Mouse (Mus musculus) spleen, adult 12 weeks (tissue): ENCODE measurements around the gene Akap7.
"Not testable (repeated sequence)": the region's sequence is repeated elsewhere in the genome, so short reads cannot be mapped to it uniquely, and the experiment has no call there.

Source experiments
- DNase-seq: peaks from one replicate; pipeline ENCODE4 v3.0.0; 2022; ENCODE audit warnings: low spot score

Gene Akap7

DNA sequence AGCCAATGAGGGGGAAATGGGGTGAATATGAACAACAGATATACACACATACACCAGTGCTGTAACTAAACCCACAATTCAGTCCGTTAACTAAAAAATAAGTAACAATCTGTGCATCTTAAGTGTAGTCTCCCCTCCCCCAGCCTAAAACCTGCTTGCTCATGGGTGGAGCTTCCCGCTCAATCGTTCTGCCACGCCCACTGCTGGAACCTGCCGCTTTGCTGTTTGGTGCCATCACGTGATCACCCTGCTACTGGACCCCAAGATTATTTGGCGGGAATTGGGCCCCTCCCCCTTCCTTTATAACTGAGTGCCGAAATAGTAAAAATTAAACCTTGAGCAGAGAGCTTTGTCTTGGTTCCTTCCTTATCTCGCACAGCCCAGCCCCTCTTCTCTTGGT, 121.4 kb downstream of the Akap7 start:
- DNase-seq: not testable (repeated sequence)

DNA sequence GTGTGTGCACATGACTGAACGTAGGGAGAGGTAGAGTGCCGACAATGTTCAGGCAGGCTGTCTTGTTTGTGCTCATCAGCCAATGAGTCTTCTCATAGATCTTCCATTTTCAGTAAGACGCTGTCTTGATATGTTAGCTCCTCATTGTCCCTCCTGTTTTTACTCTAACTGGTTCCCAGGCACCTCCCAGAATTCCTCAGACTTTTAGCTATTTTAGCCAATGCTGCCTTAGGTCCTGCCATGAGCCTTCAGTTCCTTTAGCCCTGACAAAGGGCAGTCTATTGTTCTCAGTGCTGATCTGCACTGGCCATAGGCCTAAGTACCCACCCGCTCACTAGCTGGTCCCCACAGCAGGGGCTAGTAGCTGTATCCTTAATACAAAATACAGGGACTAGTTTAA, 122.0 kb downstream of the Akap7 start:
- no peak for DNase-seq

DNA sequence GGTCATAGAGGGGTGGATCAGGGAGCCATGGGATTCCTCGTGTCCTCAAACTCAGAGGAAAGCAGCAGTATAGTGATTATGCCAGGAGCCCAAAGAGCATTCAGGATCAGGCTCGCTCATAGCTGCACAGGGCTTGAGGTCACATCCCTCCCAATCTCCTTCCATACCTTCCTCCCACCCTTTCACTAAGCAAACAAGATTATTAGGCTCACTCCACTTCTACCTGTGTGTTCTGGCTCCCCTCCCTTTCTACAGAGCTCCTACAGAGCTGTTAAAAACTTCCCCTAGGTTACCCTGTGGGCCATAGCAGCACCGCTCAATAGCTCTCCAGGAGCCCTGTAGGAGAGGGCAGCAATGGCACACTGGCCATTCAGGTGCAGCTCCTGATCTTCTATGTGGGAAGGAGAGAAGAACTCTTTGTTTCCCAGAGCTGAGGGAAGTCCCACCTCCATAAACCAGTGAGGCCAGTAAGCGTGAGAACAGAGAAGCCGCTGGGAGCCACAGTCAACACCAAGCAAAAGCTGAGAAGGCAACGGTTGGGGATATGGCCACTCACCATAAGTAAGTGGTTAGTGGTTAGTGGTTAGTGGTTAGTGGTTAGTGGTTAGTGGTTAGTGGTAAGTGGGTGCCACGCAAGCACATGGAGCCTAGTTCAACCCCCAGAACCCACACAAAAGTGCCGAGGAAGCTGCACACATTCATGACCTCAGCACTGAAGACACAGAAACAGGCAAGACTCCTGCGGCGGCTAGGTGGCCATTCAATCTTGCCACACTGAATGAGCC, 122.7 kb downstream of the Akap7 start:
- no peak for DNase-seq

DNA sequence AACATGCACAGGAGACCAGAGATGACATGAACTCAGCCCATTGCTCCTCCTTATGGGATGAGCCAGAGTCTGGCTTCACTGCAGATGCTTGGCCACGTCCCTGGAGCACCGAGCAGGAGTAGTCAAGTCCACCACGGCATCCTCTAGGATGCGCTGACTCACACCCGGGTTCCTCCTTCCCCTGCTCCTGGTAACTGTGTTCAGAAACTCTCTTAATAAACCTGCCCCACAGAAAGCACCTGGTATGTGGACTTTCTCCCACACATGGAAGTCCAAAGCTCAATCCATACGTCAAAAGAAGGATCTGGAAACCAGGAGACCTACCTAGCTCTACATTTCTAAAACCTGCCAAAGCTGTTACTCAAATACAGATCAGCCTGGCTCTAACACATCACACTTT, 124.4 kb downstream of the Akap7 start:
- DNase-seq: no peak

DNA sequence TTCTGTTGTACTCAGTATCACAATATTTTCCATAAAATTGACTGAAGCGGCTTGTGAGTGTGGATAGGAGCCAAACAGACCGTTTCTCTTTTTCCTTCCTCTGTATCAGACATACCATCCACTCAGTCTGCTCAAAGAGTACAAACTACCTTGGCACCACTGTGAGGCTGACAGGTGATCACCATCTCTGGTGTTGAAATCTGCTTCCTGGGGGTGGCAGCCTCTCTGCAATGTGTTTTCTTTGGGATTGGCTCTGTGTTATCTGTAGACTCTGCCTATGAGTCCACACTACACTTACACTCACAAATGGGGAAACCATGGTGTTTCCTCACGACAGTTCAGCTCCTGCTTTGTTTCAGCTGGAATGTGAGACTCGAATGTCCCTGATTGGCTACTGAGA, 128.6 kb downstream of the Akap7 start:
- DNase-seq: no peak

DNA sequence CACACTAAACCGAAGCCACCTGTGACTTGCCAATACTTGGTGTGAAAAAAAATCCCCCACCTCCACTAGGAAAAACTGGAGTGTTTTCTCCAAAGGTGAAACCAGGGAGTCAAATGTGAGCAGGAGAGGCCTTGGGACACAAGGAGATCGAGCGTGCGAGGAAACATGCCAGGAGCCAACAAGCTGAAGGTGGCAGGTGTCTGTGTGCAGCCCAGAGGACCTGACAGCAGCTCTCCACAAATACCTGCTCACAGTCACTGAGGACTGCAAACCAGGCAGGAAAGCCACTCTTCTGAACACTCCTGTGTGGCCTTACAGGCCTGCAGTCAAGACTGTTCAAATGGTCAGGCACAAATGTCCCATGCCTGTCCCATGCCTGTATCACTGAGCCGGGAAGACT, 130.4 kb downstream of the Akap7 start:
- DNase-seq: no peak

DNA sequence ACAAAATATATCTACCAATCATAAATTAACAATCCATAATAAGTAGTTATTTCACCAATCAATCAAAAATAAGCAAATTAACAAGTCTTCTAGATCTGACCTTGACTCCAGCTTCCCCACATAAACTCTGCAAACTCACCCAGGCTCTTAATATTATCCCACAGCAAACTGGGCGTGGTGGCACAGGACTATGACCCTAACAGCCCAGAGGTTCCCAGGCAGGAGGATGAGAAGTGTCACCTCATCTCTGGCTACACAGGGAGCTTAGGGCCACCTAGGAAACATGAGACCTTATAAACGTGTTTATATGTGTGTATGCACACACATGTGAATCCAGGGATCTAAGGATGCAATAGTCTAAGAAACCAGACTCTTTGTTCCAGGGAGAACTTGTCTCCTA, 132.8 kb downstream of the Akap7 start:
- DNase-seq: no peak

DNA sequence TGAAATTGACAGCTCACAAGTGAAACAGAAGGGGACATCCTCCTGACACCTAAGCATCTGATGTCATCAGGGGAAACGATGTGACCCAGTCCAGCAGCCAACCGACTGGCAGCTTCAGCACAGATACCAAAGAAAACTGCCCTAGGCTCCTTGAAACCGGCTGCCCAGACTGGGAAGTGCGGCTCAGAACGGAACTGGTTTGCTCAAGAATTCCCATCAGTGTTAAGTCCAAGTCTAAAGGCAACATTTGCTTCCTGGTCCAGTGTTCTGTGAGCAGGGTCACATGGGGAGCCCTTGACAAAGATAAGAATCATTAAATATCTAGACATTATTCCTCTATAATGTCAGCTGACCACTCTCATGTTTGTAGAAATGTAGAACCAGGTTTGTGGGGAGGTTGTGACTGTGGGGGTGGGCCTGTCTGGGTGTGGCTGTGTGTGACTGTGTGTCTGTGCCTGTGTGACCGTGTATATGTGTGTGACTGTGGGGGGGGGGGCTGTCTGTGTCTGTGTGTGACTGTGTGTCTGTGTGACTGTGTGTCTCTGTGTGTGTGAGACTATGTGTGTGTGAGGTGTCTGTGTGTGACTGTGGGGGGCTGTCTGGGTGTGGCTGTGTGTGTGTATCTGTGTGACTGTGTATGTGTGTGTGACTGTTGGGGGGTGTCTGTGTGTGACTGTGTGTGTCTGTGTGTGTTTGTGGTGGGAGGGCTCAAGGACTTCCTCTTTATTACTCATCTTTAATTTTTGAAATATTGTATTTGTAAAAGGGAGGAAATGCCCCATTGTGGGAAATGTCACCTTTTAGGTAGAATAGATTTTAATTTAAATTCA, 140.1 kb downstream of the Akap7 start:
- DNase-seq: no peak

DNA sequence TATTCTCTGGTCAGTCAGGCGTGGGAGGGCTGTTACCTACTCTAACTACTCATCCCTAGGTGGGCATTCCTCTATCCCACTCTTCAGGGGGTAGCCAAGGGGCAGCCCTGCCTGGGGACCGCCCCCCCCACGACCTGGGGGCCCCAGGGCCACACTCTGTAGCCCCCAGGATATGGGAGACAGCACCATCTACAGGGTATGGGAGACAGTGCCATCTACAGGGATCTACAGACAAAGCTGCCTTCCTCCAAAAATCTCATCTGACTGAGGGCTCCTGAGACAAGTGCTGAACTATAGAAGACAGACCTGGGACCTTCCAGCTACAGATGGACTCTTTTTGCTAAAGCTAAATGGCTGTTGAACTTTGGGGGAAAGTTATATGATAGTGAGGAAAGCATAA, 144.2 kb downstream of the Akap7 start:
- DNase-seq: not testable (repeated sequence)

DNA sequence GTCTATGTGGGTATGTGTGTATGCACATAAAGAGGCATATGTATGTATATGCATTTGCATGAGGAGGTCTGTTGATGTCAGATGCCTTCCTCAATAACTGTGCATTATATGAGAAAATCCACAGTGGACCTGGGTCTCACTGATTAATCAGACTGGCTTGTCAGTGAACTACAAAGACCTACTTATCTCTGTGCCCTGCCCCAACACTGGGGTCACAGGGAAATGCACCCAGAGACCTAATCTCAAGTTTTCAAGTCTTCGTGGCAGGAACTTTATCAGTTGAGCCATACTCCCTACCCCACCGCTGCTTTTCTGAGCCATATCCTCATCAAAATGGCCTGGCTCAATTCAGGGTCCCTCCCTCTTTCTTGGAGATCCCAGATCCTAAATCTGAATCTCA, 146.0 kb downstream of the Akap7 start:
- DNase-seq: no peak

DNA sequence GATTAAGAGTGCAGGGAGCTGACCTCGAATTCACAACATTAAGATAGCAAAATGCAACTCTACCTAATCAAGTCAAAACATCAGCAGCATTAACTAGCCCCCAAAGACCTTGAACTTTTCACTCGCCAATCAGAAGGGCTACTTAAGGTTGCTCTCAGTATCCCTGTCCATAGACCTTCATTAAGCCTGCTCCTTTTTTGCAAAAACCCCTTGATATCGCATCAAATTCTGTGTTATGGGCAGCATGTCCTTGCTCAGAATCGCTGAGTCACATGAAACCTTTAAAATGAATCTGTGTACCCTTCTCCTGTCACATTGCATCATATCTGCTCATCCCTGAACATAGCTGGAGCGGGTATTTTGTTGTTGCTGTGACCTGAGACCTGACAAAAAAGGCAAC, 149.0 kb downstream of the Akap7 start:
- DNase-seq: no peak

DNA sequence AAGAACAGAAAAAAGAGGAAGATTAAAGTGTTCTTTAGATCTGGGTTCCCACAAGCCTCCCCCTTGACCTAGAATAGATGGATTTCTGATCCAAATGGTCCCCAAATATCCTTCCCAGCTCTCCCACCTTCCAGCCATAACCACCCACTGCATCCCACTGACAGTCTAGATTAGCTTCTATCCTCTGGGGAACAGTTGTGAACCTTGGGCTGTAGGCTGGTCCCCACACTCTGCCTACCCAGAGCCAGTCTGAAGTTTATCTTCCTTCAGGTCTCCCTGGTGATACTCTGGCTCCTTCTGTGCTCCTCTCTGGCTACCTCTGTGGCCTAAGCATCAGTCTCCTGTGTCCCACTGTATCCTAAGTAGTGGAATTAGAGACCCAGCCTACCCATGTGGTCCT, 150.3 kb downstream of the Akap7 start:
- DNase-seq: no peak

DNA sequence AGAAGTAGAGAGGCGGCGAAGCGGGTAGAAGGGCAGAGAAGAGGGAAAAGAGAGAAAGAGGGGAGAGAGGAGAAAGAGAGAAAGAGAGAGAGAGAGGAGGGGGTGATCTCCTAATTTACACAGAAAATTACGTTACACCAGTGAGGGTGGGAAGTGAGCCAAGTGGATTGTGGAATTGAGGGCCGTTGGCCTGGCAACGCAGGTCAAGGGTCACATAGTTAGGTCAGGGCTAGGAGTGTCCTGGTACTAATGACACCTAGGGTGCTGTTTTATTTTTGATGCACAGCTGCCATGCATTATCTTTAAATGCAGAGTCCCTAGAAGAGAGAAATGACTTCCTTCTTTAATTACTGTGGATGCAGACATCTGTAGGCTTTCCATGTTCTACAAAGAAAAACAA, 153.4 kb downstream of the Akap7 start:
- DNase-seq: no peak

DNA sequence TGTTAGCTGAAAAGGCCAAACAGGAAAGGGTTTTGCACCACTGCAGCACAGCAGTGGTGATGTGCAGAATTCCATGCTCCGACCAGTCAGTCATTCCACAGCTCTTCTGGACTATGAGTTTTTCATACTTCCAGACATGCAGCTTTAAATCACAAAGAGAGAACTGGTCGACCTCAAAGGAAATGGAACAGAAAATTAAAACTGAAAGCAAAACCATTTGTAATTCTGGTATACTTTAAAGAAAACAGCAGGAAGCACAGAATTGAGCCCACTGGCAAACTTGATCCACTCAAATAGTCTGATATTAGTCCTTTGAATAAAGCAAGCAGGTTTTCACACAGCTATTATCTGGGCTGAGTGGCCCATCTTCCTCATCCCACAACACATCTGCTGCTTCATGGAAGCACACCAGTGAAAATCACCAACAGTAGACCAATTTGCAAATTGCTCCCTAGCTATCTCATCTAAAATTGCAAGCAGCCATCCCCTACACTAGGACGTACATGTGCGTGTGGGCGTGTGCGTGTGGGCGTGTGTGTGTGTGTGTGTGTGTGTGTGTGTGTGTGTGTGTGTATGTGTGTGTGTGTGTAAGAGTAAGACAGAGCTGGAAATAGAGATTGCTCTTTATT, 156.4 kb downstream of the Akap7 start:
- DNase-seq: no peak

DNA sequence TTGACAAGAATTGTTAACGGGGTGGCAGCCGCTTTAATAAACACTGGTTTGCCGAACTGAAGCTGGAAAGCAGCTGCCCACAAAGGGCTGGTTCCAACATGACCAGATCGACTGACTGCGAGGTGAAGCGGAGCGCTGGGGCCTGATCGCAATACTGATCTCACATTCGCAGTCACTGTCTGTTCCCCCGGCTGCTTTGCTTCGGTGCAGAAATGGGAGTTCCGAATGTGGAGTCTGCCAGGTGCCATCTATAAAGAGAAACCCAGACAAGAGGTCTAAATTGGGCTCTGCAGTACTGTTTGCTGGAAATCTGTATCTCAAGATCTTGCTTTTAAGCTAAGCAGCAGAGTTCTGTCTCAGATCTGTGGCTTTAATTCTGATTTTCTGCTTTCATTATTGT, 161.8 kb downstream of the Akap7 start:
- no peak for DNase-seq

DNA sequence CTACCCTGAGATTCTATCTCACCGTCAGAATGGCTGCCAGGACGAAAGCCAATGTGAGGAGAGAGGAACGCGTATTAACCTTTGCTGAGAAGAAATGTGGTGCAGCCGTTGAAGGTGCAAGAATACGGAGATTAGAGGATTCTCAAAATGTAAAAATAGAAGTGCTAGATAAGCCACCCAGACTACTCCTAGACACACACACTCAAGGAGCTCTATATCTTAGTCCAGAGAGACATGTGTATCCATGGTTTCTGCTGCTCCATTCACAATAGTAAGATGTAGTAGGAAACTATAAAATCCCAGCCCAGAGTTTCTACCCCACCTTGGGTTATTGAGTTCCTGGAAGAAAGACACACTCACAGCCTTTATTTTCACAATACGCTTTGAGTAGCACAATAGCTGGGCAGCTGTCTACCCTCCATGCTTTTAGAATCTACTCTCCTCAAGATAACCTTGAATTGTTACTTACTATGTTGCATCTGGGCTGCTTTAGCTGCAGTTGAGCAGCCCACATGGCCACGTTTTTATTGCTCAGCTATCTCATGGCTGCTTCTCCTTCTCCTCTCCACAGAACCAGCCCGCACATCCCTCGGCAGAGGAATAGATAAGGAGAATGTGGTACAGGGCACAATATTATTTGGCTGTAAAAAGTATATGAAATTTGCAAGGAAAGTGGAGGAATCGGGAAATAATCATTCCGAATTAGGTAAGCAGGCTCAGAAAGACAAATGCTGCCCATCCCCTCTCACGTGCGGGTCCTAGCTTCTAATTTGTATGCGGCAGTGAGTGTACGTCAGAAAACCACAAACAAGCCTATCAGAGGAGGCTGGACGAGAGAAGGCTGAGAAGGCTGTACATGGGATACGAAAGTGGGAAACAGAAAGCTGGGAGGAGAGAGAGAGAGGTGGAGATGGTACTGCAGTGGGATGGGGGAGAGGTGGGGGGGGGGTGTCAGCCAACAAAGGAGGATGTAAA, 162.6 kb downstream of the Akap7 start:
- no peak for DNase-seq

DNA sequence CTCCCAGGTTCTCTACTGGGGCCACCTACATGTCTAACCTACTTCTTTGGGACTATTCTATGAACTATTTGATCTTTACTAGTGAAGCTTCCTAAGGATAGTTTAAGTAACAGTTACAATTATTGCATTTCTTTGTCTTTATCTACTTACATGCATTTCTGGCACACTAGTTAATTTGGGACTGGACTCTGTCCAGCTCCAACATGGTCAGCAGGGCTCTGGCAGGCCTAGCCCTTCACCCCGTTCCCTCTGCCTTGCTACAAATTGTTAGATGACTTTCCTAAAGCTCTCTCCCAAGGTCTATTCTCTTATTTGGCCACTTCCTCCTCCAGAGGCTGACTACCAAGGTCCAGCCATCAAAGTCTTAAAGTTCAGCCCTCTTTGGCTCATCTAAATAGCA, 165.9 kb downstream of the Akap7 start:
- DNase-seq: no peak

DNA sequence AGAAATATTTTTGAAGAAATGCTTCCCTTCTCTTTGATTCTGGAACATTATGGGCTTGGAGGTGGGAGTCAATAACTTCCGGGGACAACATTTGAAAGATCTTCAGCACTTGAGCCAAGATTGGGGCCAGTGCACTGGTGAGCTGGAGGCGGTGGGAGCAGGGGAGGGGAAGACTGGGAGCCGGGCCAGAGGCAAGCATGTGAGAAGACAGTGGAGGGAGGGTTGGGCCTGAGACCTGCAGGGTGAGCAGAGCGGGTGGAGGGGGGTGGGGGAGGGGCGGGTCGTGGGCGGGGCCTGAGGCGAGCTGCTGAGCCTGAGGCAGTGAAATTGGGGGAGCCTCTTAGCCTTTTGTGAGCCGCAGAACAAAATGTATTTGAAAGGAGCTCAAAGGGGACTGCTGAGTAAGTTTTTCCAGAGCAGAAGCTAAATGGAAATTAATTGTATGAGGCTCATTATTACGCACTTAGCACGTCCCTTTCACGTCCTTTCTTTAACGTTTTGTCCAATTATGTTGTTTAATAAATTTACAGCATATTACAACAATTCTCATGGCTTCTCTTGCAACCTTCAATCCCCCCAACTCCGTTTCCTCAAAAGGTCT, 167.4 kb downstream of the Akap7 start:
- DNase-seq: no peak

DNA sequence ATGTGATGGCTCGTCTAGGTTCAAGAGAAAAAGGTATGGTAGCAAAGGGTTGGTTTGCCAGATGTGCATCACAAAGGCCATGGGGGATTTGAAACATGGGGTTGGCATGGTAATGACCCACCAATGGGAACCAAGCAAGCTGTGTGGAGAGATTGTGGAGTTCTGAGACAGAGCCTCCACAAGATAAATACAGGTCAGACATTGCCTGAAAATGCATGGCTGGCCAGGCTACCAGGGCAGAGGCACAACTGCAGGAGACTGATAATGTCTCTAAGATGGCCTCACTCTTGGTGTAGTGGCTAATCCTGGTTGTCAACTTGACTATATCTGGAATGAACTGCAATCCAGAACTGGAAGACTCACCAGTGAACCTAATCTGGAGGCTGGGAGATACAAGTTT, 174.1 kb downstream of the Akap7 start:
- no peak for DNase-seq

DNA sequence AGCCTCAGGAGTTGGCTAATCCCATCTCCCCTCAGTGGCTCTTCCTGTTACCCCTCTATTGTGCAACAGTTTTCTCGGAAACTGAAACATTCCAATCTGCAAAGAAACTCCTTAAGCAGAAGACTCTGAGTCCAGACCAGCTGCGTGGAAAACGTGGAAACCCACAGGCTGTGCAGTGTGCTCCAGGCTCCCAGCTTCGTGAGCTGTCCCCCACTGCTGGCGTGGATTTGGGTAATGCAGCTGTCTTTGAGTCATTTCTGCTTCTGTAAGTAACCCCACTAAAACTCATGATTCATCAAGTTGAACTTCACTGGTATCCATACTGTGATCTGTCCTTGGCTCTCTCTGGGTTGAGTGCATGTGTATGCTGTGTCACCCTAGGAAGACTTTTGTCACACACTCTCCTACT, 179.2 kb downstream of the Akap7 start:
- no peak for DNase-seq

DNA sequence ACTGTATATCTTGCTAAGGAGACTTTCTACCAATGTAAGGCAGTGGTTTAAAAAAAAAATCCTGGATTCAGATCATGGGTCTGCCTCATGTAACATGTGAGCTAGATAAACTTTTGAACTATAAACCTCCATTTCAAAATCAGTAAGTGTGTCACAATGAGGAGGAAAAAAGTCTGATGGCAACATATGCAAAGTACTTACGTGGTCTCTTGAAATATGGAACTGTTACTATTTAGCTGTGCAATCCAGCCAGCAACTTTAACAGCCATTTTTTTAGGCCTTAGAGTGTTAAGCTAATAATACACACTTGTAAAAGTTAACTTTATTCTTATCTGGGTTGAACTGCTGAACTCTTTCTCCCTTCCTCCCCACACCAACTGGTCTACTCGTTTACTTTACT, 181.6 kb downstream of the Akap7 start:
- no peak for DNase-seq
